Mouse (Mus musculus): ENCODE data around the gene Snapc3. TPM values are rescaled to one million over a fixed set of nuclear protein-coding genes. Genes with fewer than 3 reads are reported as not detected.
A peak's percentile ranks its signal among the peaks of the same experiment; 100 is the strongest.

Snapc3 gene
- polyA plus RNA-seq, 1 experiment = 8.0 TPM

GRCm38 (mm10) chr4:83432901-83433300, 15.4 kb downstream of the Snapc3 start:
- no peaks in the 10 kb centered on the region for H3K27me3 ChIP-seq (ENCODE audit: control insufficient read depth, insufficient read depth, low read length)
- TF ChIP-seq POLR2A (IDR thresholded peaks at IDR 0.05; ENCODE audit: control insufficient read depth, low read depth, low read length) (no peak), CTCF (IDR thresholded peaks at IDR 0.05; ENCODE audit: control insufficient read depth, insufficient read depth, insufficient replicate concordance, low read depth, low read length) (no peak)
- H3K4me3 ChIP-seq (ENCODE audit: control insufficient read depth, low read depth, low read length) = no peak overlapping the region
- no peak overlapping the region for H3K27ac ChIP-seq (ENCODE audit: control insufficient read depth, insufficient read depth, low read depth, low read length)
- no peaks in the 10 kb centered on the region; the same call in 1 of the 2 replicates for H3K36me3 ChIP-seq (ENCODE audit: control insufficient read depth, insufficient read depth, low read length)
- no peaks in the 10 kb centered on the region for H3K4me1 ChIP-seq (ENCODE audit: control insufficient read depth, insufficient read depth, low read length)

DNA sequence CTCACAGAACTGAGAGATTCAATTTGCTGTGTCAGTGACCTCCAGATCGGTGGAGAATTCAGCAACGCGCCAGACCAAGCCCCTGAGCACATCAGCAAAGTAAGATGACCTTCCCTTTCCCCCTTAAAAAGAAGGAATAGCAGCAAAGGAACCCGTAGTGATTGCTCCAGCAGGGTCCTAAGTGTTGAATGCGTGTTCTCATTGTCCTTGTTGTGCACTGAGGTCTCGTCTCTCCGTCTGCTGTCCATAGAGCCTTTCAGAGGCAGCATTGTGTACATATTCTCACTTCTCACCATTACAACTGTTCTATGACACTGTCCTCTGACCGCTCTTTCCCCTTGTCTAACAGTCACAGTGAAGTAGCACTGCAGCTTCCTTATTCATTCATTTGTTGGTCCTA, 18.9 kb downstream of the Snapc3 start:
- TF ChIP-seq CTCF (IDR thresholded peaks at IDR 0.05; ENCODE audit: control insufficient read depth, insufficient read depth, insufficient replicate concordance, low read depth, low read length) (no peak), POLR2A (IDR thresholded peaks at IDR 0.05; ENCODE audit: control insufficient read depth, low read depth, low read length) (no peak)
- no peaks in the 10 kb centered on the region for H3K4me1 ChIP-seq (ENCODE audit: control insufficient read depth, insufficient read depth, low read length)
- H3K4me3 ChIP-seq (ENCODE audit: control insufficient read depth, low read depth, low read length) = no peak overlapping the region
- H3K27me3 ChIP-seq (ENCODE audit: control insufficient read depth, insufficient read depth, low read length) = no peaks in the 10 kb centered on the region
- H3K27ac ChIP-seq (ENCODE audit: control insufficient read depth, insufficient read depth, low read depth, low read length) = no peak overlapping the region
- no peaks in the 10 kb centered on the region; the same call in 1 of the 2 replicates for H3K36me3 ChIP-seq (ENCODE audit: control insufficient read depth, insufficient read depth, low read length)

DNA sequence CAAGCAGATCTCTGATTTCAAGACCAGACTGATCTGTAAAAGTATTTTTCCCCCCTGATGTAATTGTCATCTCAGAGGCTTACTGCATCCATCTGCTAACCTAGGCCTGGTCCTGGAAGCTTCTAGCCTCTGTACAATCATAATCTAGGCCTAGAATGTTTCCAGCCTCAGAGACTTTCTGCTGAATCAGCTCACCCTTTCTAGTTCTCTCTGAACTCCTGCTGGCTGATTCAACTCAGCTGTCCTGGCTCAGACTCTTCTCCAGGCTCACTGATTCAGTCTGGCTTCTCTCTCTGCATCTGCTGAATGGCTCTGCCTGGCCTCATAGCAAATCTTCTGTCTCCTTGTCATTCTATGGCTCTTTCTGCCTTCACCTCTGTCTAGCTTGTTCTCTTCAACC, 20.6 kb downstream of the Snapc3 start:
- Histone ChIP-seq H3K36me3 (ENCODE audit: control insufficient read depth, insufficient read depth, low read length) (no peaks in the 10 kb centered on the region; the same call in 1 of the 2 replicates), H3K4me1 (ENCODE audit: control insufficient read depth, insufficient read depth, low read length) (no peaks in the 10 kb centered on the region), H3K4me3 (ENCODE audit: control insufficient read depth, low read depth, low read length) (no peak overlapping the region), H3K27me3 (ENCODE audit: control insufficient read depth, insufficient read depth, low read length) (no peaks in the 10 kb centered on the region), H3K27ac (ENCODE audit: control insufficient read depth, insufficient read depth, low read depth, low read length) (no peak overlapping the region)
- TF ChIP-seq CTCF (IDR thresholded peaks at IDR 0.05; ENCODE audit: control insufficient read depth, insufficient read depth, insufficient replicate concordance, low read depth, low read length) (no peak), POLR2A (IDR thresholded peaks at IDR 0.05; ENCODE audit: control insufficient read depth, low read depth, low read length) (no peak)

DNA sequence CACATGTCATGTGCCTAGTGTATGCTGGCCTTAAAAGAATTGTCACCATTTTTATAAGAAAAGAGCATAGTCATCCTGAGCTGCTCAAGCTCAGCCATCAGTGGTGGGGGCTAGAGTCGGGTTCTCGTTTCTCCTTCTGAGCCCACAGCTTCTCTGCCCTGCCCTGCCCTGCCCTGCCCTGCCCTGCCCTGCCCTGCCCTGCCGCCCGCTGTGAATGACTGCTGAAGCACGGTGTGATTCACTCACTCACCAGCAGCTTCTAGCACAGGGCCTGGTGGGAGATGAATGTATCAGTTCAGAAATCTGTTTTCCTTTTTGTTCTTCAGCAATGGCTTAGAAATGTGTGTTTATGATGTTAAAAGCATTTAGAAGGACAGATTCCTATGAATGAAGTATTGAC, 21.5 kb downstream of the Snapc3 start:
- Histone ChIP-seq H3K4me3 (ENCODE audit: control insufficient read depth, low read depth, low read length) (no peak overlapping the region), H3K27me3 (ENCODE audit: control insufficient read depth, insufficient read depth, low read length) (no peaks in the 10 kb centered on the region), H3K4me1 (ENCODE audit: control insufficient read depth, insufficient read depth, low read length) (no peaks in the 10 kb centered on the region), H3K27ac (ENCODE audit: control insufficient read depth, insufficient read depth, low read depth, low read length) (no peak overlapping the region), H3K36me3 (ENCODE audit: control insufficient read depth, insufficient read depth, low read length) (no peaks in the 10 kb centered on the region; the same call in 1 of the 2 replicates)
- TF ChIP-seq POLR2A (IDR thresholded peaks at IDR 0.05; ENCODE audit: control insufficient read depth, low read depth, low read length) (no peak), CTCF (IDR thresholded peaks at IDR 0.05; ENCODE audit: control insufficient read depth, insufficient read depth, insufficient replicate concordance, low read depth, low read length) (no peak)

DNA sequence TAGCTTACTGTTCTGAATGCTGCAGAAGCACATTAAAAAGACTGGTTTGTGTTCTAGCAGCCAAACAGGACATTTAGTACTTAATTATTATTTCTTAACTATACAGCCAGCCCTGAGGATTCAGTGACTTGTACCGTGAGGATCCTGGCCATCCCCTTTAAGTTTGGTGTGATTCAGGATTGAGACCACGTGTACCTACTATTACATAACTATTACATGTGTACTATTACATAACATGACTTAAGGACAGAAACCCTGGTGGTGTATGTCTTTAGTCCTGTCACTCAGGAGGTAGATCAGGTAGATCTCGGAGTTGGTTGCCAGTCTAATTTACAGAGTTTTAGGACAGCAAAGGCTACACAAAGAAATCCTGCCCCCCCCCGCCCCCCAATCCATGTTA, 23.5 kb downstream of the Snapc3 start:
- no peaks in the 10 kb centered on the region; the same call in 1 of the 2 replicates for H3K36me3 ChIP-seq (ENCODE audit: control insufficient read depth, insufficient read depth, low read length)

GRCm38 (mm10) chr4:83450785-83451184, 33.3 kb downstream of the Snapc3 start:
- TF ChIP-seq POLR2A (IDR thresholded peaks at IDR 0.05; ENCODE audit: control insufficient read depth, low read depth, low read length) (no peak), CTCF (IDR thresholded peaks at IDR 0.05; ENCODE audit: control insufficient read depth, insufficient read depth, insufficient replicate concordance, low read depth, low read length) (no peak)
- no peaks in the 10 kb centered on the region; the same call in 1 of the 2 replicates for H3K36me3 ChIP-seq (ENCODE audit: control insufficient read depth, insufficient read depth, low read length)
- no peaks in the 10 kb centered on the region for H3K27me3 ChIP-seq (ENCODE audit: control insufficient read depth, insufficient read depth, low read length)
- peak overlapping the region; percentile 69 for H3K4me3 ChIP-seq (ENCODE audit: control insufficient read depth, low read depth, low read length)
- no peak overlapping the region for H3K27ac ChIP-seq (ENCODE audit: control insufficient read depth, insufficient read depth, low read depth, low read length)
- H3K4me1 ChIP-seq (ENCODE audit: control insufficient read depth, insufficient read depth, low read length) = no peaks in the 10 kb centered on the region

More for the DNA sequence above, 23.5 kb downstream of the Snapc3 start:
- no peak overlapping the region for H3K27ac ChIP-seq (ENCODE audit: control insufficient read depth, insufficient read depth, low read depth, low read length)
- no peaks in the 10 kb centered on the region for H3K4me1 ChIP-seq (ENCODE audit: control insufficient read depth, insufficient read depth, low read length)
- TF ChIP-seq POLR2A (IDR thresholded peaks at IDR 0.05; ENCODE audit: control insufficient read depth, low read depth, low read length) (no peak), CTCF (IDR thresholded peaks at IDR 0.05; ENCODE audit: control insufficient read depth, insufficient read depth, insufficient replicate concordance, low read depth, low read length) (no peak)
- H3K4me3 ChIP-seq (ENCODE audit: control insufficient read depth, low read depth, low read length) = no peak overlapping the region
- H3K27me3 ChIP-seq (ENCODE audit: control insufficient read depth, insufficient read depth, low read length) = no peaks in the 10 kb centered on the region

- Histone ChIP-seq H3K4me1 (ENCODE audit: control insufficient read depth, insufficient read depth, low read length) (no peaks in the 10 kb centered on the region), H3K36me3 (ENCODE audit: control insufficient read depth, insufficient read depth, low read length) (no peaks in the 10 kb centered on the region; the same call in 1 of the 2 replicates), H3K27ac (ENCODE audit: control insufficient read depth, insufficient read depth, low read depth, low read length) (no peak overlapping the region), H3K27me3 (ENCODE audit: control insufficient read depth, insufficient read depth, low read length) (no peaks in the 10 kb centered on the region), H3K4me3 (ENCODE audit: control insufficient read depth, low read depth, low read length) (no peak overlapping the region)
- TF ChIP-seq CTCF (IDR thresholded peaks at IDR 0.05; ENCODE audit: control insufficient read depth, insufficient read depth, insufficient replicate concordance, low read depth, low read length) (no peak), POLR2A (IDR thresholded peaks at IDR 0.05; ENCODE audit: control insufficient read depth, low read depth, low read length) (no peak)
Observed at GRCm38 (mm10) chr4:83460106-83460505, 42.6 kb downstream of the Snapc3 start.

DNA sequence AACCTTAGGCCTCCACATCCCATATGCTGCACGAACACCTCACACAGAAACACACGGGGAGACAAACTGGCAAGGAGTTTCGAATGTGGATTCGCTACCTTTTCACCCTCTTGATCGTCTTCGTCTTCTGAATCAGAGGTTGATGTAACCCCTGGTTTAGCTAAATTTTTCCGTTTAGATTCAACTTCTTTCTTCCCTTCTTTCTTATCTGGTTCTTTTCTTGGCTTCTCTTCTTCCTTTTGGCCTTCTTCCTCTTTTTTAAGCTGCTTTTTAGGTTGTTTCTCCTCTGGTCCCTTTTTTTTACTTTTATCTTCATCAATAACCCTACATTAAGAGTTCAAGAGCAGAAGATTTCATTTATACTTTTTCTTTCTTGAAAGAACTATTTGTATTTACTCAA, 47.3 kb downstream of the Snapc3 start:
- no peak overlapping the region for H3K4me3 ChIP-seq (ENCODE audit: control insufficient read depth, low read depth, low read length)
- TF ChIP-seq CTCF (IDR thresholded peaks at IDR 0.05; ENCODE audit: control insufficient read depth, insufficient read depth, insufficient replicate concordance, low read depth, low read length) (no peak), POLR2A (IDR thresholded peaks at IDR 0.05; ENCODE audit: control insufficient read depth, low read depth, low read length) (no peak)
- no peaks in the 10 kb centered on the region for H3K27me3 ChIP-seq (ENCODE audit: control insufficient read depth, insufficient read depth, low read length)
- H3K27ac ChIP-seq (ENCODE audit: control insufficient read depth, insufficient read depth, low read depth, low read length) = no peak overlapping the region
- no peaks in the 10 kb centered on the region for H3K4me1 ChIP-seq (ENCODE audit: control insufficient read depth, insufficient read depth, low read length)
- 0 out of 2 replicates have a peak, but pooled peaks cover 1% of the 10 kb centered on the region for H3K36me3 ChIP-seq (ENCODE audit: control insufficient read depth, insufficient read depth, low read length)
